Mouse (Mus musculus) liver, adult 2 months (tissue): ENCODE measurements at regions not wholly inside any gene's neighbourhood (a gene's known extent, or its start where the extent isn't known, plus 50 kb on each side); places are given as distances from the start of the nearest gene placed in this dataset.

Experiments
- CTCF ChIP-seq: fragments of 200-500 bp; IDR thresholded peaks from 2 replicates; pipeline ENCODE4 v1.5.1; 2011; ENCODE audit warnings: low read depth, low read length, control low read depth
- POLR2A ChIP-seq: fragments of 200-500 bp; IDR thresholded peaks from 2 replicates; pipeline ENCODE4 v1.6.1; 2011; ENCODE audit warnings: low read length, control low read depth; ENCODE audit not compliant: insufficient read depth; ENCODE audit errors: extremely low read depth

DNA sequence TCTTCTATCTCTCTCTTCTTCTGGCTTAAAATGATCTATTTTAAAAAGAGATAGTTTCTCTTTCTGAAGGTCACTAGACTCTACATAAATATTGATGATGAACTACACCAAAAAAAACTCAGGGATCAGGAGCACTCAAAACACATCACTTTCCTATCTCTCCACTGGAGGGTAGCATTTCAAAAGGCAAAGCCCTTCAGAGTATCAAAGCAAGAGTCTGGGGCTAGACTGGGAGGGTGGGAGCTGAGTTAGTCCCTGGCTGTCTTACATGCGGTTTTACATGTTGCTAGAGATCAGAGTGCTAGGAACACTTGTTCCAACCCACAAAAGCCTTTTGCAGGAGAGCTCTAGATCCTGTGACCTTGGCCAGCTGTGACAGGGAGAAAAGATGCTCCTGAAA lies 423.2 kb downstream of the Dad1 start:
- TF ChIP-seq CTCF (no peak), POLR2A (no peak)
